Mouse (Mus musculus) c-Kit-positive CD71-positive TER-119-negative erythroid progenitor cells, embryonic 14.5 days (primary cell): Measurements from ENCODE around the gene RPS10-NUDT3.

Source experiments
- DNase-seq: peaks from one replicate; pipeline ENCODE4 v3.0.0-alpha.2; 2013; ENCODE audit warnings: low read depth

RPS10-NUDT3 gene

GRCm38 (mm10) chr17:27634871-27635574 lies at the start of gene RPS10-NUDT3:
RPS10-NUDT3 (minus strand) TSS chr17:27635222.
- DNase-seq = peak; percentile 75

DNA sequence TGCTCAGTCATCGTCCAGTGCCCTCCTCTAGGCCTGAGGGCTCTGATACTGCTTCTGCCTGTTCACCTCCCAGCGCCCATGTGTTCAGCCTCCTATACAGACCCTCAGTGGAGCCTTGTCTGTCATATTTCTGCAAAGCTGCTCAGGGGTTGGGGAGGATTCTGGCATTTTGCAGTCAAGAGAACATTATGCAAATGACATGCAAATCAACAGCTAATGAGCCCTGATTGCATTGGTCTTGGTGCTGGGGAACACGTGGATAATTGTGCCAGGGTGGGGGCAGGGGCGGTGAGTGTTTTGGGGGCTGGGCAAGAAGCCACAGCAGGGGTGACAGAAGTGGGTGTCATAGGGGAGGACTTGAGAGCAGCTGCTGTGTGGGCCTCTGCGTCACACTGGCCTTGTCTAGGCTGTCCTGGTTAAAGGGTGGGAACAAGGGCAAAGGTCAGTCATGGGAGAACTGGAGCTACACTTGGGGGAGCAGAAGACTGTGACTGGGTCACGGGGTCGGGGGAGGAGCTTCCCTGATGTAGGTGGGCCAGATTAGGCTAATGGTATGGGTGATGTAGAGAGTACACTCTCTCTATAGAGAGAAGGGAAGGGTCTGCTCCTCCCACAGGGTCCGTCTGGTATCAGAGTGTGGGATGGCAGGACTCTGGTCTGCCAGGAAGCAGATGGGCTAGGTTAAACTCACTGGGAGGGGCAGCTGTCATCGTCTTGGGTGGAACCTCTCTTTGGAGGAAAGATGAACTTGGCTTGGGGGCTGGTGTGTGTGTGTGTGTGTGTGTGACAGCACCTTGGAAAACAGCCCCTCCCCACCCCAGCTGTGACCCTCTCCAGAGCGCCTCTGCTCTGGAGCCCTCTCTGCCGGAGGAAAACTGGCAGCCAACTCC lies 44.1 kb upstream of the RPS10-NUDT3 start:
- DNase-seq = no peak

DNA sequence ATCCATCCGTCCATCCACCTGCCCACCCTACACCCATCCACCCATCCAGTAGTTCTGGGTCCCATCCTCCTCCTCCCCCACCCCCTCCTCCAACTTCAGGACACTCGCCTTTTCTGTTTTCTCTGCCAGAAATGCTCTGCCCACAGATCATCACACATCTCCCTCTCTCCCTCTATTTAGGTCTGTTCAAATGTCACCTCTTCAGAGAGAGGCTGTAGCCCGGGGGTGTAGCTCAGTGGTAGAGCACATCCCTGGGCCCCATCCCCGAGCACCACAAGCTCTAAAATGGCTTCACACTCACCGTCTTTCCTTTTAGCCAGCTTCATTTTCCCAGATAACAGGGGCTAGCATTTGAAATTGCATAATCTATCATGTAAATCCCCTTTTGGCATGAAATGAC lies 42.7 kb upstream of the RPS10-NUDT3 start:
- DNase-seq = no peak

DNA sequence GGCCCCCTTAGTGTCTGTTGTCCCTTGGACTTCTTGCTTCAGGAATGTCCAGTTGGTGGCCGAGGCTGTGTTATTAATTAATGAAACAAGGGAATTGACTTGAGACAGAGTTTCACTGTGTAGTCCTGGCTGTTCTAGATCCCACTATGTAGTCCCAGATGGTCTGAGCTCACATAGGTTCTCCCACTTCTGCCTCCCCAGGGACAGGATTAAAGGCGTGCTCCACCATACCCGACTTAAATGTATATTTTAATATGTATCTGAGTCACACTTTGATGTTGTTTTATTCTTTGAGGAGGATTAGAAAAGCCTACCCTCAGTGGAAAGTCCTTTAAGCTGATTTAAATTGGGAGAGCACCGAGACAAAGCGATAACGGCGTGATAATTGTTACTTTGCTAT lies 41.2 kb upstream of the RPS10-NUDT3 start:
- no peak for DNase-seq

- no peak for DNase-seq
These were observed 40.4 kb upstream of the RPS10-NUDT3 start for GRCm38 (mm10) chr17:27675453-27675852.

DNA sequence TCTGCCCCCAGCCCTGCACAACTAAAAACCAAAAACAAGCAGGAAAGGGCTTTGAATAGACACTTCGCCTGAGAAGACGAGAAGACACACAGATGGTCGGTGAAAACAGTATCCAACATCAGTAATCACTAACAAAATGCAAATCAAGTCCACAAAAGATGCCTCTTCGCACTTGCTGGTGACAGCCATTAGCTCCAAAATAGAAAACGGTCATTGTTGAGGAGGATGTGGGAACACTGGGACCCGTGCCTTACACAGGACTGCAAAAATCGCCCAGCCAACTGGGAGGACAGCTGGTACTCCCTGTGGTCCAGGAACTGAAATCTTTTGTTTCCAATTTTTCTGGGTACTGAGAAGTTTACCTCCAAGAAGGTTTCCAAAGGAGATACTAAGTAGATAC lies 38.9 kb upstream of the RPS10-NUDT3 start:
- no peak for DNase-seq

DNA sequence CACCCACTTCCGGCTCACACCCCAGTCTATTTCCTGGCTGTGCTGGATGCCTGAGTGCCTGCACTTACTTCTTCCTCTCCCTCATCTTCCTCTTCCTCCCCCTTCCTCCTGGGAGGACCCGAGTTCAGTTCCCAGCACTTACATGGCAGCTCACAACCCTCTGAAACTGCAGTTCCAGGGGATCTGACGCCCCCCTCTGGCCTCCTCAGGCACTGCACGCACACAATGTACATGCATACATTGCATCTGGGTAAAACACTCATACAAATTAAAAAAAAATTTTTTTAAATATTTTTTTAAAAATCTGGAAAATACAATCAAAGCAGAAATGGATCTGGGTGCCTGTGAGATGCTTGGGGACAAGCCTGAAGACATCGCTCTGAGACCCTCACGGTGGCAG lies 36.7 kb upstream of the RPS10-NUDT3 start:
- DNase-seq = no peak

DNA sequence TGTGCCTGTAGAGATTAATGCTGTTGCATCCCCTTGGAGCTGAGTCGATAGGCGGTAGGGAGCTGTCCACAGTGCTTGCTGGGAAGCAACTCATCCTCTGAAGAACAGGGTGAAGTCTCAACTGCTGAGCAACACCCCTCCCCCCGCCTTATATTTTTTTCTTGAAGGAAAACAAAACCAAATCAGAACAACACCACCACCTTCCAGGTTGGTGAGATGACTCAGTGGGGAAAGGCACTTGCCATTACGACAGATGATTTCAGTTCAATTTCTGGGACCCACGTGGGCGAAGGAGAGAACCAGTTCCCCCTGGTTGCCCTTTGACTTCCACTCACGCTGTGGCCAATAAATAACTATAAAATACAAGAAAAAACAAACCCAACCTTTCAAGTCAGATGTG lies 23.7 kb upstream of the RPS10-NUDT3 start:
- DNase-seq = no peak

GRCm38 (mm10) chr17:27657123-27657522 lies 22.1 kb upstream of the RPS10-NUDT3 start:
- no peak for DNase-seq

GRCm38 (mm10) chr17:27656414-27656813 lies 21.4 kb upstream of the RPS10-NUDT3 start:
- no peak for DNase-seq

DNA sequence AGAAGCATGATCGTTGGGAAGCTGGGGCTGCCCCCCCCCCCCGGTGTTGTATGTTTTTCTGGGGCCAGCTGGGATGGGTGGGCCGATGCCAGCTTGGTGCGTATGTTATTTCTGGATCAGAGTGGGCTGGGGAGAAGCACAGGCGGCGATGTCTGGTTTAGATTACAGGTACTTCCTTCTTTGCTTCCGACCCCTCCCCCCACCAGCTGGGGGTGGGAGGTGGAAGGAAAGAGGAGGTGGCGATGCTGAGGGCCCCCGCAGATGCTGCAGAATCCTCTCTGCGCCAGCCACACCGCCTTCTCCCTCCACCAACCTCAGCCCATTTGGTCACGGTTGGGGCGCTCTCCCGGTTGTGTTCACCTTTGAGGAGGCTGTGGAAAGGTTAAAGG lies 21.0 kb upstream of the RPS10-NUDT3 start:
- DNase-seq = no peak

DNA sequence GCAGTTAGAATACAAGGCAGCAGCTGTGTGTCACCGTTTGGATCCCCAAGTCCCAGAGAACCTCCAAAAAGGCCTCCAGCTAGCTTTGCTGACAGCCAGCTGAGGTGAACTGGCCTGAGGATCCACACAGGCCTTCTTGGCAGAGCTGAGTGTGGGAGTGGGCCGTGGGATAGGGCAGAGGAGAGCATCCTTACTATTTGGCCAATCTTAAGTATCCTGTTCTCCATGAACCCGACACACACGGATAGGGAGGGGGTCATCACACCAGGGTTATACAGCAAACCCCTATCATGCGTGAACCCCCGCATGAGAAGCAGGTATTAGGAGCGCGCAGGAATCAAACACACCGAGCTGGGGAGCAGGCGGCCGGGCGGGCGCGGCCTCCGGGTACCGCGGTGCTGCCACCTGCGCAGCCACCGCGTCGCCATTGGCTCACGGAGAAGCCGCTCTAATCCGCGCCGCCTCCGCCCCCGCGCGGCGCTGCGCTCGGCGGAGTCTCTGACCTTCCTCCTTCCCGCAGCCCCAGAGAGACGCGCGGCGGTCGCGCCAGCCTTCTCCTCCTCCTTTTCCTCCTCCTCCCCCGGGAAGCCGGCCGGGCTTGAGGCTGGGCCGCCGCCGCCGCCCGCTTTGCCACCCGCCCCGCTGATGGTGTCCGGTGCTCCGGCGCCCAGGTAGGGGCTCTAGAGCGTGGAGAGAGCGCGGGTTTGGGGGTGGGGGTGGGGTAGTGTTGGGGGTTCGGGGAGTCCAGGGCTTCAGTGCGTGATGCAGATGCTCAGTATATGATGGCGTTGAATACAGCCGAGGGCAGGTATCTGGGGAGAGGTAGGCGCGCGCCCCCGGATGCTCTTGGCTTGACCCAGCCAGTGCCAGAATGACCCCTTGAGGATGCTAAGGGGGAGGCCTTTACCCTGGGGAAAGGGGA lies 20.3 kb upstream of the RPS10-NUDT3 start, which contains the start of gene Pacsin1:
Gene Pacsin1, plus strand, starts transcription at position 421 of the 922 bp plus-strand sequence.
- no peak for DNase-seq

- DNase-seq = no peak
These were observed 18.4 kb upstream of the RPS10-NUDT3 start for GRCm38 (mm10) chr17:27653253-27653959.

GRCm38 (mm10) chr17:27652046-27652790 lies 17.2 kb upstream of the RPS10-NUDT3 start:
- no peak for DNase-seq

DNA sequence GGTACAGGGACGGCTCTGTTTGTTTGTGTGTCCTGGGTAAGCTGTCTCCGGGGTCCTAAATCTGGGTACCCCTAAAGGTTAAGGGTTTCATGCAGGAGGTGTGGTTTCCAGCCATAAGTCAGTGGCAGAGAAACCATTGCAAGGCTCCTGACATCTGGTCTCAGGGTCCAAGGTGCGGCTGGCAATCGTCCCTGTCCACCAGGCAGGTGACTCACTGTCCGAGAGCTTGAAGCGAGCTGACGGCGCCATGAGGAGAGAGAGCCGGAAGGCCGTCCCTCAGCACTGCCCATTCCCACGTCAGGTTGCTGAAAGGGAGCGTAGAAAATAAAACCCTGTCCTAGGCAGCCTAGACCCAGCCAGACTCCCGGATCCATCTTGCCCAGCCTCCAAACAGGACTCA lies 15.6 kb upstream of the RPS10-NUDT3 start:
- no peak for DNase-seq

GRCm38 (mm10) chr17:27650160-27650559 lies 15.1 kb upstream of the RPS10-NUDT3 start:
- peak; percentile 63 for DNase-seq

GRCm38 (mm10) chr17:27645807-27646206 lies 10.8 kb upstream of the RPS10-NUDT3 start:
- DNase-seq = no peak

DNA sequence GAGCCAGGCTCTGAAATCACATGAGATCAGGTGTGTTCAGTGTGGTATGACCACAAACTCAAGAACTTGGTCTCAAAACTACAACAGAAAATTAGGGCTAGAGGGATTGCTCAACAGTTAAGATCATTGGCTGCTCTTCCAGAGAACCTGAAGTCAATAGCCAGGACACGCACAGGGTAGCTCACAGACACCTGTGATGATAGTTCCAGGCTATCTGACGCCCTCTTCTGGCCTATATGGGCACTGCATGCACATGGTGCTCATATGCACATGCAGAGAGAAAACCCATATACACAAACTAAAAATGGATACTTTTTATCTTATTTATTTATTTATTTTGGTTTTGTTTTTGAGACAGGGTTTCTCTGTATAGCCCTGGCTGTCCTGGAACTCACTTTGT lies 9.6 kb upstream of the RPS10-NUDT3 start:
- DNase-seq = no peak

DNA sequence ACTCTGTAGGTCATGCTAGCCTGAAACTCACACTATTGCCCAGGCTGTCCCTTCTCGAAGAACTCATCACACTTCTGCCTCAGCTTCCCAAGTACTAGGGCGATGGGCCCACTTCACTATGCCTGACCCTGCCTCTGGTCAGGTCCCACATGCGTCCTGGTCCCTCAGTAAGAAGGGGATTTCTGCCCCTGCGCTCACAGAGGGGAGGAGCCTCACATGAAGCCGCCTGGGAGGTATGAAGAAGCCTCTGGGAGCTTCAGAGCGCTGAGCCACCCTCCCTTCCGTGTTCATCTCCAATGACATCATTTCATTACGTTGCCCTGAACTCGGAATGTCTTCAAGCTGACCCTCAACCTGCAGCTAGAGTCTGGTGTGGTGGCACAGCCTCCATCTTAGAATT lies 8.7 kb upstream of the RPS10-NUDT3 start:
- DNase-seq = no peak

- no peak for DNase-seq
These were observed 8.1 kb upstream of the RPS10-NUDT3 start for GRCm38 (mm10) chr17:27643101-27643500.
